Mouse (Mus musculus) fibroblast of lung, adult 2 months (primary cell): ENCODE data around the gene Adat3.
A peak's percentile ranks its signal among the peaks of the same experiment; 100 is the strongest.
"Not testable (repeated sequence)": the region's sequence is repeated elsewhere in the genome, so short reads cannot be mapped to it uniquely, and the experiment has no call there.

Experiments
- DNase-seq: peaks from one replicate; pipeline ENCODE4 v3.0.0-alpha.2; 2011; ENCODE audit warnings: low read depth

The Adat3 gene

GRCm38 (mm10) chr10:80610116-80610785 is 7.6 kb downstream of the Adat3 start:
- DNase-seq: no peak

GRCm38 (mm10) chr10:80611024-80611423 is 8.3 kb downstream of the Adat3 start:
- no peak for DNase-seq

DNA sequence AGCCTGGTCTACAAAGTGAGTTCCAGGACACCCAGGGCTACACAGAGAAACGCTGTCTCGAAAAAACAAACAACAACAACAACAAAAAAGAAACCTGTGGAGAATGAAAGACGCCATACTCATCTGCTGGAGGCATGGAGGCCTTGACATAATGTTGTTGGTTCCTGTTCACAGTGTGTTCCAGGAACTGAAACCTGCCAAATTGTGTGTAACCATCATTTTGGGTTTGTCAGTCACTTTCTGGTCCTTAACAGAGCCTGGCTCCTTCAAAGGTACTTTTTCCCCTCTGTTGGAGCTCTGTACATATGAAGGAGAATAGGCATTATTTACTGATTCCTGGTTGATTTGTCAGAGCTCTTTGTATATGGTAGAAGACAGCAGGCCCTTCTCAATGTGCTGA is 9.2 kb downstream of the Adat3 start:
- DNase-seq: no peak

DNA sequence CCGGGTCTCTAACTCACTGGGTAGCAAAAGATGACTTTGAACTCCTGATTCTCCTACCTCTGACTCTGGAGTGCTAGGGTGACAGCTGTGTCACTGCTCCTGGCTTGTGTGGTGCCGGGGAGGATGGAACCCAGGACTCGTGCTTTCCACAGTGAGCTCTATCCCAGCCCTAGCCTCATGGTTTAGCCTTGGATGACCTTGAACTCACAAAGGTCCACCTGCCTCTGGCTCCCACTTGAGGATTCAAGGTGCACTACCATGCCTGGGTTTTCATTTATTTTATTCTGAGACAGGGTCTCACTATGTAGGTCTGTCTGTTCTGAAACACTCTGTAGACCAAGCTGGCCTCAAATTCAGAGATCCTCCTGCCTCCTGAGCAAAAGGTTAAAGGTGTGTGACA is 11.1 kb downstream of the Adat3 start:
- no peak for DNase-seq

- no peak for DNase-seq
These were observed 11.7 kb downstream of the Adat3 start for GRCm38 (mm10) chr10:80614351-80614750.

DNA sequence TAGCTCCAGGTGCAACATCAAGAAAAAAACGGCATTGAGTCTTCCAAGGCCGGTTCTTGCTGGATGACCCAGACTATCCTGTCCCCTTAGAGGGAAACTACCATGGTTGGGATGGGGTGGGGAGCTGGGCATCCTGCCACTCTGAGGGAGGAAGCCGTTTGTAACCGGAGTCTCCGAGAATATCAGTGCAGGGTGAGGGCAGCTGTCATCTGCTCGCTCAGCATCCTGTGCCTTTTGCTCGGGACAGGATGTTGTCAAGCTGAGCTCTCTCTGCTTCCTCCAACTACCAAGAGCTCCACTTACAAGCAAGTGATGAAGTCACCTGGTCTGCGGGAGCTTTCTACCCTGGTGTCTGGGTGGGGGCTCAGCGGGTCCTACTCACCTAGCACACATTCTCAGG is 15.5 kb downstream of the Adat3 start:
- no peak for DNase-seq

- peak; percentile 60 for DNase-seq
These were observed 17.0 kb downstream of the Adat3 start for GRCm38 (mm10) chr10:80619465-80620244.

DNA sequence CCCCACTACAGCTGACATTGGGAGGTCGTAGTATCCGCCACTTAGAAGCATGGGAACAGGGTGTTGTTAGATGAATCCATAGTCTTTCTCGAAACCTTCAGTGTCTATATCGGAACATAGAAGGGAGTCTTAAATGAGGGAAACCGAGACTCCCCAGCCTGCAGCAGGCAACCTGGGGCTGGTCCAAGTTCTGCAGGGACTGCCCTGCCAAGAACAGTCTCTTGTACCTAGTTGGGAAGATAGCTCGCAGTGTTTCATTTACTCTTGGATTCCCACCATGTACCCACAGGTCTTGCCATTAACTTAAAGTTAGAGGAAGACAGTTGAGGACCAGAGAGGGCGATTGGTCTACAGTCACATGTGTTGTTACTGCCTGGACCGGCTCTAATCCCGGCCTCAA is 17.7 kb downstream of the Adat3 start:
- DNase-seq: no peak

DNA sequence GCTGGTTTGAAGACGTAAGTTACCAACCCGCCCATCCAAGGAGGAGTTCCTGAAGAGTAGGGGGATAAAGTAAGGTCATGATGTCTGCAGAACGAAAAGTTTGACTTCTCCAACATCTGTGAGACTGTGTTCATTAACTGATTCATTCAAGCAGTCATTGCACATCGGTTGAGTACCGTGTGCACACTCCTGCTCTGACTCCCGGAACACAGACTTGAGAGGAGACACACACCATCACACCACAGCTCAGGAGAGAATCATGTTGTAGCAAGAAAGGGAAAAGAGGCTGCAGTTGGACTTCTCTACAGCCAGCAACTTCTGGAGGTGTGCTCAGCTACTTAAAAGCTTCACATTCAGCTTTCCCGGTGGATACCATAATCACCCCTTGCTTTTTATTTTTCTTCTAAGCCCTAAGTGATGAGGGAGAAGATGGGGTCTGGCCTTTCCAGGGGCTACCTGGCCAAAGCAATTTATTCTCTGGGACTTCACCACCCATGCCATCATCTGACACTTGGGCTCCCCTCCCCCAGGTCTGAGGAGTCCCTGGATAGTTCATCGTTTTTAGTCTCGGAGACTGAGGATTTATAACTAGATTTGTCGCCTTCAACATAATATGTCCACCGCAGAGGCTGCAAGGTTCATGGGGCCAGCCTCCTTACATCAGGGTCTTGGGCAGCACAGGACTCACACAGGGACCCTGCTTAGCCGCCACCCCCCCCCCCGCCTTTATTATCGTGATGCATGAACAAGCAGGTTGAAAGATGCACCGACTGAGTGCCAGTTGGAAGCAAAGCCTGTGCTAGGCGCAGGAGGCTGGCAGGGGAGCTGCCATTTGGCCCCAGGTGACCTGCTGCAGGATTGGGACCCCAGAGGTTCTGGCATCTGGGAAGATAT is 18.4 kb downstream of the Adat3 start:
- DNase-seq: no peak

GRCm38 (mm10) chr10:80621690-80621939 is 18.9 kb downstream of the Adat3 start:
- no peak for DNase-seq

DNA sequence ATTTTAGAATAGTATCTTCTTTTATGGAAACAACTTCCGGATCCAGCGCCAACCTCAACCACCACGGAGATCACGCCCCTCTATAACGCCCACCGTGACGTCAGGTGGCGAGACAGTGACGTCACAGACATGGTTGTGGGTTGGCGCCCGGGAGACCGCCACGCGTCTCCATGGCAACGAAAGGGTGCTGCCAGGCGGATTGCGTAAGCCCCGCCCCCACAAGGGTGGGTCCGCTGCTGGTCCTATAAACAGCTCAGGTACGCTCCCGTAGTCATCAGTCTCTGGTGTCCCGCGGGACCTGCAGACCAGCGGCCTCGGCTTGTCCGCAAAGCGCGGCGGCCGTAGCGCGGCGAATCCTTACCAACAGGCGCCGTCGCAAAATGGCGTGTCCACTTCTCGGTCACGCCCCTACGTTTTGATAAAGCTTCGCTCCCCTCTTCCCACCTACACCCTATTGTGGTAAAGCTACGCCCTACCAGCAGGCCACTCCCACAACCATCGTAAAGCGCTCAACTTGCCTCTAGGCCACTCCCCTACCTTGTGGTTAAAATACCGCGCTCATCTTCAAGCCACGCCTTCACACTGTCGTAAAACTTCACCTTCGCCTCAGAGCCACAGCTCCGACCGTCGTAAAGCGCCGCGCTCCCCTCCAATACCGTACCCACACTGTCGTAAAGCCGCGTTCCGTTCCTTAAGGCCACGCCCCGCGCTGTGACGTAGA is 19.4 kb downstream of the Adat3 start:
- DNase-seq: peak; percentile 100

DNA sequence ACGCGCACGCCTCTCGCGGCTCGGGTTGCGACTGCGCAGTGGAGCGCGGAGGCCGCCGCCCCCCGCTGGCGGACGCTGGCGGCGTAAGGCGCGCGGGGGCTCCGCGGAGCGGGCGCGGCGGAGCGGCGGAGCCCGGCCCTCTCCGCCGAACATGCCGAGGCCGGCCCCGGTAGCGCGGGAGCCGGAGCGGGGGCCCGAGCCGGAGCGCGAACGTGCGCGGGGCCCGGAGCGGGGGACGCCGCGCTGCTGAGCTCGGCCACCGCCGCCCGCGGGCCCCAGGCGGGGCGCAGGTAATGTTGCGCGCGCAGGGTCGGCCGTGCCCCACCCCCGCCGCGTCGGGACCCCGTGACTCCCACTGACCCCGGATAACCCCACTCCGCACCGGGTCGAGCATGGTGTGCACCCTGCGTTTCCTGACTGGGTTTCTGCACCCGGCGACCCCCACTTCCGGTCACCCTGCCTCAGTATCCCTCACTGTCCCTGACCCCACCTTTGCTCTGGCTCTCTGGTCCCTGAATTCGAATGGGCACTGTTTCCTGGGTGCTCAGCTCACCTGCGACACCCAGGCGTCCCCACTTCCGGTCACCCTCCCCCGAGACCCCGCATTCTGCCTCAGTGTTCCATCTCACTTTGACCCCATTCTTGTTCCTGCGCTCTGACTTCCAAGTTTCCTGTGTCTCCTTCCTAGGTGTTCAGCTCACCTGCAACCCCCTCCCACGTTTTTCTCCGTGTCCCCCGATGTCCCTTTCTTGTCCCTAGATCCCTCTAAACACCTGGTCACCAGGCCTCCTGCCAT is 20.2 kb downstream of the Adat3 start, which contains the start of gene Csnk1g2:
TSS of gene Csnk1g2 (plus strand) at position 178 of the 796 bp plus-strand sequence.
- no peak for DNase-seq

- no peak for DNase-seq
These were observed 20.9 kb downstream of the Adat3 start for GRCm38 (mm10) chr10:80623457-80624191.

DNA sequence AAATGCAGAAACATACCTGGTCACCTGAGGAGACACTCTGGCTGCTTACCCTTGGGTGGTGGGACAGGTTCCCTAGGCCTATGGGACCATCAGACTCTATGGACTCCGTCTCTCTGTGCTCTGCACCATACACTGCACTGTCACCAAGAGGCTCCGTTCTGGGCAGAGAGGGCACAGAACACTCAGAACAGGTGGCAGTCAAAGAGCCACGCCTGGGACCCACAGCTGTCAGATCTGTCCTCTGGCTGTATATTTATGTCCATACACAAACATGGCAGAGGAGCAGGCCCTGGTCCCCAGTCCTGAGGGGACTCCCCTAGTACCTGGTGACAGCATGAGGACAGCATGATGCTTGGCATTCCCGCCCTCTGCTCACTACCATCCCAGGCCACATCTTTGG is 23.1 kb downstream of the Adat3 start:
- no peak for DNase-seq

DNA sequence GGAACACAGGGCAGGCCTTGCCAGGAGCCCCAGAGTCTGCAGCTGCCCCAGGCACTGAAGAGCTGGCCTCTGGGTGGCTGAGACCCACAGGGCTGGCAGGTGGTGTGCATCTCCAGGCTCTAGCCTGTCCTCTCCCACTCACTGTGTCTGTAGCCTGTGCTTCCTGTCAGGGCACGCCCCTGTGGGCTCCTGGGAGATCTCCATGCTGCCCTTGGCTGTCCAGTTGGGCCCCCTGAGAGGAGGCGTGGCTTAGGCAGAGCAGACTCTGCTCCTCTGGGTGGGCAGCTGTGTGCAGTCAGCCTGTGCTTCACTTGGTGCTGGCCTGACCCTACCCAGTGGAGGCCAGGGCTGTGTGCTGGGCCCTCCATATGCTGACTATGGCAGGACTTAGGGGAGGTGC is 25.0 kb downstream of the Adat3 start:
- DNase-seq: no peak

DNA sequence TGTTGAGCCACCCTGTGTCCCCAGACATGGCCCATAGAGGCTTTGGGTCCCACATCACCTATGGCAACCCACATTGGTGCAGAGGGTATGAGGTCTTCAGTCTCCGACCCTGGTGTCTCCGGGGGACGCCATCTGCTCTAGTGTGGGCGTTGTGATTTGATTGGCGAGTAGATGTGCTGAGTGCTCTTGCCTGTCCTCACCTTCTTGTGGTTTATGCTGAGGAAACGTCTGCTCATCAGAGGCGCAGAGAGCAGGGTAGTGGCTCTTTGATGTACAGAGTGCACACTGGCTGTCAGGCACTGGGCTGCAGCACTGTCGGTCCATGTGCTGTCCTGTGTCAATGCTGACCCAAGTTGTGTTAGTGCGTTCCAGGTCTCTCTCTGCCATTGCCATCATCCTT is 26.2 kb downstream of the Adat3 start:
- DNase-seq: no peak

GRCm38 (mm10) chr10:80635345-80635744 is 32.7 kb downstream of the Adat3 start:
- no peak for DNase-seq

- no peak for DNase-seq
These were observed 44.3 kb downstream of the Adat3 start for GRCm38 (mm10) chr10:80646936-80647335.

DNA sequence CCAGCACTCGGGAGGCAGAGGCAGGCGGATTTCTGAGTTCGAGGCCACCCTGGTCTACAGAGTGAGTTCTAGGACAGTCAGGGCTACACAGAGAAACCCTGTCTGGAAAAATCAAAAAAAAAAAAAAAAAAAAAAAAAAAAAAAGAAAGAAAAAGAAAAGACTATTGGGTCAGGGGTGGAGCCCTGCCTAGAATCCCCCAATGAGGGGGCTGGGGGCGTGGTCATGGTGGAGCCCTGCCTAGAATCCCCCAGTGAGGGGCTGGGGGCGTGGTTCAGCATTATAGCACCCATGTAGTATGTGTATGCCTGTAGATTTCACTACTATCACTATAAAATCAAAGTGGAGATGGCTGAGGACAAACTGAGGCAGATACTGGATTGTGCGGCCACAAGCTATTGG is 47.2 kb downstream of the Adat3 start:
- DNase-seq: not testable (repeated sequence)

DNA sequence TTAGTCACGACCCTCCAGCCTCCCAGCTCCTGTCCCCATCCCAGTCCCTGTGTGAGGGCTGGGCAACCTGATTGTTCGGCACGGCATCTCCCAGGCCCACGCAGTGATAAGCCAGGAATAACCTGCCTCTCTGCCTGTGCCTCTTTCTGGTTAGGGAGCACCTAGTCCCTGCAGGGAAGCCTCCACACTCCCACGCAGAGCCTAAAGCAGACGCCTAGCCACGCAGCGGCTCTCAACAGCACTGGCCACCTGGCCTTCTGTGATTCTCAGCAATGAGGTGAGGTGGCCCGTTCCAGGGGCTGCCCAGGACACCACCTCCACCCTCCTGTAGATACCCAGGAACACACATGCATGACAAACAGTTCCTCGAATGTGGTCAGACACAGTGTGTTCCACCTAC is 47.7 kb downstream of the Adat3 start:
- DNase-seq: no peak
